Comparison of ENCODE assay signal across 24 mouse cellular contexts in the genomic region with DNA sequence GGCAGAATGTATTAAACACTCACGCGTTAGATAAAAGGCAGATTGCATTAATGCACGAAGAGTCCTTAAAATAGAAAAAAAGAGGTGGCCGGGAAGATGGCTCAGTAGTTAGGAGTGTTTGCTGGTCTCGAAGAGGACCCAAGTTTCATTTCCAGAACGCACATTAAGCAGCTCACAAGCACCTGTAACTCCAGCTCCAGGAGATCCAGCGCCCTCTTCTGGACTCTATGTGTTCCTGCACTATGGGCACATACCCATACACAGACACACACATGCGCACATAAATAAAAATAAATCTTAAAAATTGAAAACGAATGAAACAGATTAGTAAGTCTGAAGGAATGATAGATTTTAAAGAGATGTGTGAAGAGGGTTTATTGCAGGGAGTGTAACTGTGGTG. TPM values are rescaled to one million over a fixed set of nuclear protein-coding genes. Genes with fewer than 3 reads are reported as not detected.
DNase-seq lines count a peak whose midpoint lies in the region; ATAC-seq and TF ChIP-seq lines count a peak whose summit lies in the region.
"Had no signal": no experiment of that assay in that cellular context is flagged by ENCODE, and none has a peak within 500 bp of the region (broad histone marks: within the 10 kb centered on the region; RNA-seq: fewer than 3 reads in every experiment).

No protein-coding gene starts in this region.

- no peak overlapping the region for H3K4me3 ChIP-seq in kidney, postnatal 0 days (replicated peaks; ENCODE audit: low read depth, low read length)
- no peak overlapping the region for H3K4me3 ChIP-seq in midbrain, postnatal 0 days (ENCODE audit: low read depth, low read length)
- no peak overlapping the region for H3K4me3 ChIP-seq in midbrain, embryonic 10.5 days
- H3K4me3 ChIP-seq: erythroblast, embryonic 14.5 days; heart, embryonic 10.5 days; hindbrain, embryonic 13.5 days; liver, embryonic 15.5 days; neural tube, embryonic 15.5 days; stomach, embryonic 15.5 days had no signal

- no peaks in the 10 kb centered on the region for H3K36me3 ChIP-seq in kidney, postnatal 0 days (ENCODE audit: insufficient read depth, low read length)
- no peaks in the 10 kb centered on the region for H3K36me3 ChIP-seq in midbrain, postnatal 0 days (ENCODE audit: insufficient read depth, low read length)
- H3K36me3 ChIP-seq in midbrain, embryonic 10.5 days: no peaks in the 10 kb centered on the region
- H3K36me3 ChIP-seq: heart, embryonic 10.5 days; hindbrain, embryonic 13.5 days; liver, embryonic 15.5 days; neural tube, embryonic 15.5 days; stomach, embryonic 15.5 days had no signal

- DNase-seq in kidney, postnatal 0 days (ENCODE audit: low spot score): no peak
- no peak for DNase-seq in kidney, adult 11 months
- DNase-seq in midbrain, postnatal 0 days (ENCODE audit: low spot score): no peak
- no peak for DNase-seq in midbrain, embryonic 10.5 days (ENCODE audit: low spot score)
- peak; percentile 39 for DNase-seq in ZHBTc4 (ENCODE audit: low read depth, low spot score)
- DNase-seq in lung, adult 18-20 months: no peak
- no peak for DNase-seq in right cerebral cortex, postnatal 25 days
- DNase-seq: gastrocnemius, postnatal 14 days; left cerebral cortex, postnatal 4 days; midbrain, embryonic 14.5 days had no signal

- WGBS in kidney, postnatal 0 days: 97% methylated on average over 9 of the region's 9 CpGs
- 95% methylated on average over 9 of the region's 9 CpGs for WGBS in midbrain, postnatal 0 days
- 95% methylated on average over 9 of the region's 9 CpGs for WGBS in midbrain, embryonic 10.5 days

- no peak for ATAC-seq in kidney, postnatal 0 days (replicated peaks; ENCODE audit: low FRiP score, low read depth)
- ATAC-seq in midbrain, postnatal 0 days (ENCODE audit: low FRiP score): no peak
- ATAC-seq: CD4-positive, CD25-positive, alpha-beta regulatory T cell, adult 4 months; intestine, postnatal 0 days; lung, postnatal 0 days had no signal

- 0 out of 2 replicates have a peak, but pooled peaks cover 12% of the 10 kb centered on the region for H3K4me1 ChIP-seq in kidney, postnatal 0 days (replicated peaks; ENCODE audit: insufficient read depth, low read length)
- H3K4me1 ChIP-seq in midbrain, postnatal 0 days (ENCODE audit: insufficient read depth, low read length): 0 out of 2 replicates have a peak, but pooled peaks cover 4% of the 10 kb centered on the region
- no peaks in the 10 kb centered on the region for H3K4me1 ChIP-seq in midbrain, embryonic 10.5 days
- H3K4me1 ChIP-seq: liver, embryonic 15.5 days; stomach, embryonic 15.5 days had no signal

- H3K9ac ChIP-seq in kidney, postnatal 0 days (ENCODE audit: low read depth, low read length): no peak overlapping the region
- no peak overlapping the region for H3K9ac ChIP-seq in midbrain, postnatal 0 days (replicated peaks; ENCODE audit: low read length, poor library complexity, severe bottlenecking)
- H3K9ac ChIP-seq: hindbrain, embryonic 13.5 days; liver, embryonic 15.5 days; neural tube, embryonic 15.5 days; stomach, embryonic 15.5 days had no signal

- no peaks in the 10 kb centered on the region for H3K9me3 ChIP-seq in kidney, postnatal 0 days (replicated peaks; ENCODE audit: low read length)
- no peaks in the 10 kb centered on the region for H3K9me3 ChIP-seq in midbrain, postnatal 0 days (ENCODE audit: low read length)
- H3K9me3 ChIP-seq in midbrain, embryonic 10.5 days (replicated peaks): peaks cover 3% of the 10 kb centered on the region; the same call in 1 of the 2 replicates
- H3K9me3 ChIP-seq: heart, embryonic 10.5 days; hindbrain, embryonic 13.5 days; liver, embryonic 15.5 days; neural tube, embryonic 15.5 days; stomach, embryonic 15.5 days had no signal

- peak; percentile 11; the same call in 1 of the 2 replicates for TF ChIP-seq CTCF in kidney, postnatal 0 days (IDR thresholded peaks at IDR 0.05; ENCODE audit: low read depth)
- TF ChIP-seq CTCF in midbrain, postnatal 0 days (IDR thresholded peaks at IDR 0.05): peak; percentile 17

- no peaks in the 10 kb centered on the region for H3K27me3 ChIP-seq in kidney, postnatal 0 days (ENCODE audit: insufficient read depth, low read length)
- H3K27me3 ChIP-seq in midbrain, postnatal 0 days (ENCODE audit: insufficient read depth, low read length): no peaks in the 10 kb centered on the region
- peaks cover 3% of the 10 kb centered on the region; the same call in 1 of the 2 replicates for H3K27me3 ChIP-seq in midbrain, embryonic 10.5 days (ENCODE audit: low read depth, poor library complexity, severe bottlenecking)
- H3K27me3 ChIP-seq: hindbrain, embryonic 13.5 days; liver, embryonic 15.5 days; stomach, embryonic 15.5 days had no signal

- H3K4me2 ChIP-seq in kidney, postnatal 0 days (ENCODE audit: low read length): no peak overlapping the region
- H3K4me2 ChIP-seq in midbrain, postnatal 0 days (ENCODE audit: low read depth, low read length, poor library complexity, severe bottlenecking): no peak overlapping the region
- H3K4me2 ChIP-seq: hindbrain, embryonic 13.5 days; liver, embryonic 15.5 days; neural tube, embryonic 15.5 days; stomach, embryonic 15.5 days had no signal

- H3K27ac ChIP-seq in kidney, postnatal 0 days: no peak overlapping the region
- H3K27ac ChIP-seq in midbrain, postnatal 0 days (ENCODE audit: low read depth, low read length): no peak overlapping the region
- H3K27ac ChIP-seq in midbrain, embryonic 10.5 days (replicated peaks): no peak overlapping the region
- H3K27ac ChIP-seq: heart, embryonic 10.5 days; hindbrain, embryonic 13.5 days; liver, embryonic 15.5 days; macrophage; neural tube, embryonic 15.5 days; stomach, embryonic 15.5 days had no signal

RNA-seq across cellular contexts. Expression of a gene that starts 29.6 kb away (rescaled TPM):
- 0.37 and 0.42 TPM in 2 replicates for polyA plus RNA-seq in kidney, postnatal 0 days (2015; fragmentation: Nextera tagmentation; extraction: Ambion mirVana)
- total RNA-seq in midbrain, postnatal 0 days (2014; rRNA removed): 0.38 and 0.71 TPM in 2 replicates
- polyA plus RNA-seq in midbrain, postnatal 0 days (2015; fragmentation: Nextera tagmentation; extraction: Ambion mirVana): 0.27 and 0.35 TPM in 2 replicates
- not detected in 2 replicates for polyA plus RNA-seq in midbrain, embryonic 10.5 days (2016; fragmentation: Nextera tagmentation; extraction: Ambion mirVana)
- total RNA-seq: ES-E14; gastrocnemius, postnatal 14 days; granulocyte monocyte progenitor cell, adult 5-6 weeks; megakaryocyte-erythroid progenitor cell, adult 5-6 weeks had no signal
- polyA plus RNA-seq: CD4-positive, CD25-positive, alpha-beta regulatory T cell, adult 4 months; erythroblast, embryonic 14.5 days; forebrain, embryonic 11.5 days; heart, embryonic 10.5 days; intestine, postnatal 0 days; liver, embryonic 15.5 days; macrophage had no signal
